Comparison of ENCODE assay signal across 11 mouse cellular contexts in the genomic region with DNA sequence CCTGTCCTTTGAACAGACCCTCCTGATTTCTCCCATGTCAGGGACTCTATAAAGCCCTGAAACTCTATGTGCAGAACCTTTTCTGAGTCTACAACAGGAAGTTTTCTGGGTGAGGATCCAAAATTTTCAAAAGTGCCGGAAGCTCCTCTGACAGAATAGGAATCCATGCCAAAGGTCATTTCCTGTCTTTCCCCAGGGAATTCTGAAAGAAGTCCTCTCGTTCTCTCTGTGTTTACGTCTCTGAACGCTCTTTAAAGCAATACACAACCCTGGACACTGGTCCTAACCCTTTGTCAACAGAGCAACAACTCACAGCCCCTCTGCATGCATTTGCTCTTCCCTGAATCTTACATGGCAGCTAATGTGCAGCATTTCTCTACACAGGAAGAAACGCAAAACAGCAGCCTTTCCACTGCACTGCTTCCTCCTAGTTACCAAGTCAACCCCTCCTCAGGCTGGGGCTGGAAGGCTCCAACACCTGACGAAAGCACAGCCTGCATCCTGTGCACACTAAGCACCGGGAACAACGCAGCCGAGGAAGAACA. TPM values are rescaled to one million over a fixed set of nuclear protein-coding genes. Genes with fewer than 3 reads are reported as not detected.
A peak's percentile ranks its signal among the peaks of the same experiment; 100 is the strongest.
DNase-seq lines count a peak whose midpoint lies in the region; ATAC-seq lines count a peak whose summit lies in the region.
"Had no signal": no experiment of that assay in that cellular context is flagged by ENCODE, and none has a peak within 500 bp of the region (broad histone marks: within the 10 kb centered on the region; RNA-seq: fewer than 3 reads in every experiment).

No protein-coding gene starts in this region.

- no peak overlapping the region for H3K4me2 ChIP-seq in heart, embryonic 11.5 days
- no peak overlapping the region for H3K4me2 ChIP-seq in intestine, embryonic 16.5 days (ENCODE audit: low read depth, low read length)
- H3K4me2 ChIP-seq: embryonic facial prominence, embryonic 15.5 days; hindbrain, embryonic 15.5 days had no signal

- H3K36me3 ChIP-seq in heart, embryonic 11.5 days (ENCODE audit: control insufficient read depth, insufficient read depth, low read length), result peaks cover 18% of the 10 kb centered on the region
- H3K36me3 ChIP-seq in intestine, embryonic 16.5 days (ENCODE audit: control insufficient read depth, insufficient read depth, low read length), result peaks cover 4% of the 10 kb centered on the region; the same call in 1 of the 2 replicates

- H3K4me1 ChIP-seq in heart, embryonic 11.5 days (ENCODE audit: control insufficient read depth, insufficient read depth, low read length), result peaks cover 3% of the 10 kb centered on the region; the same call in 1 of the 2 replicates
- no peaks in the 10 kb centered on the region for H3K4me1 ChIP-seq in intestine, embryonic 16.5 days (ENCODE audit: control insufficient read depth, insufficient read depth, low read length)
- H3K4me1 ChIP-seq: embryonic facial prominence, embryonic 15.5 days; hindbrain, embryonic 15.5 days had no signal

- no peak overlapping the region for H3K9ac ChIP-seq in heart, embryonic 11.5 days (ENCODE audit: low read depth, low read length)
- H3K9ac ChIP-seq in intestine, embryonic 16.5 days (ENCODE audit: low read depth, low read length), result no peak overlapping the region
- H3K9ac ChIP-seq: embryonic facial prominence, embryonic 15.5 days; hindbrain, embryonic 15.5 days had no signal

- ATAC-seq in heart, embryonic 11.5 days (replicated peaks; ENCODE audit: insufficient number of reproducible peaks, low FRiP score, low TSS enrichment), result no peak
- no peak for ATAC-seq in intestine, embryonic 16.5 days
- ATAC-seq in megakaryocyte progenitor cell, adult 5-6 weeks (replicated peaks; ENCODE audit: poor library complexity), result no peak
- ATAC-seq in erythroblast, adult 5-6 weeks (replicated peaks; ENCODE audit: low FRiP score, poor library complexity, severe bottlenecking), result no peak

- no peak overlapping the region for H3K27ac ChIP-seq in heart, embryonic 11.5 days (ENCODE audit: low read depth, low read length)
- peak overlapping the region; percentile 55; the same call in 1 of the 2 replicates for H3K27ac ChIP-seq in intestine, embryonic 16.5 days (ENCODE audit: low read length)
- H3K27ac ChIP-seq: embryonic facial prominence, embryonic 15.5 days; hindbrain, embryonic 15.5 days had no signal

- WGBS in heart, embryonic 11.5 days (ENCODE audit: insufficient replicate concordance), result 60% methylated on average over 9 of the region's 9 CpGs
- 55% methylated on average over 9 of the region's 9 CpGs for WGBS in intestine, embryonic 16.5 days

- peak; percentile 77 to 84 for DNase-seq in heart, adult 18-20 months
- peak; percentile 9 for DNase-seq in embryo, embryonic 9.5 days (ENCODE audit: extremely low spot score)
- DNase-seq in lung, postnatal 25 days (ENCODE audit: low spot score), result peak; percentile 56
- DNase-seq in urinary bladder, postnatal 36 days (ENCODE audit: low spot score in 2 of 2), result no peak
- DNase-seq: thymus, postnatal 14 days had no signal

- H3K9me3 ChIP-seq in heart, embryonic 11.5 days (replicated peaks; ENCODE audit: control insufficient read depth, low read length), result no peaks in the 10 kb centered on the region
- no peaks in the 10 kb centered on the region for H3K9me3 ChIP-seq in intestine, embryonic 16.5 days (ENCODE audit: control insufficient read depth, low read length)
- H3K9me3 ChIP-seq: embryonic facial prominence, embryonic 15.5 days; hindbrain, embryonic 15.5 days had no signal

- no peaks in the 10 kb centered on the region for H3K27me3 ChIP-seq in heart, embryonic 11.5 days (ENCODE audit: control insufficient read depth, insufficient read depth, low read length)
- H3K27me3 ChIP-seq in intestine, embryonic 16.5 days (replicated peaks; ENCODE audit: control insufficient read depth, insufficient read depth, low read length), result no peaks in the 10 kb centered on the region
- H3K27me3 ChIP-seq: embryonic facial prominence, embryonic 15.5 days; hindbrain, embryonic 15.5 days had no signal

- no peak overlapping the region for H3K4me3 ChIP-seq in heart, embryonic 11.5 days (ENCODE audit: low read depth, low read length)
- no peak overlapping the region for H3K4me3 ChIP-seq in intestine, embryonic 16.5 days (ENCODE audit: low read length)
- H3K4me3 ChIP-seq: embryonic facial prominence, embryonic 15.5 days; hindbrain, embryonic 15.5 days had no signal

RNA-seq across cellular contexts. Expression of gene Fam76a, which starts 17.5 kb away (rescaled TPM):
- 10 to 100 TPM; 29.0 to 37.7 TPM for total RNA-seq in heart, adult 18-20 months (2021)
- 31.2 and 33.4 TPM in 2 replicates for polyA plus RNA-seq in heart, embryonic 11.5 days (2014; fragmentation: Nextera tagmentation; extraction: Ambion mirVana)
- polyA plus RNA-seq in intestine, embryonic 16.5 days (2015; fragmentation: Nextera tagmentation; extraction: Ambion mirVana), result 40.5 and 45.6 TPM in 2 replicates
- total RNA-seq in megakaryocyte progenitor cell, adult 5-6 weeks (2015), result 17.9 and 18.0 TPM in 2 replicates
- 31.5 and 42.0 TPM in 2 replicates for total RNA-seq in megakaryocyte progenitor cell, adult 5-6 weeks (2017)
- 26.5 and 39.9 TPM in 2 replicates for total RNA-seq in erythroblast, adult 5-6 weeks (2015; ENCODE audit: low replicate concordance)
- 47.6 and 53.9 TPM in 2 replicates for total RNA-seq in erythroblast, adult 5-6 weeks (2017; ENCODE audit: low replicate concordance)

RNA-seq across cellular contexts. Expression of gene Stx12, which starts 20.5 kb away (rescaled TPM):
- total RNA-seq in heart, adult 18-20 months (2021), result 10 to 100 TPM; 32.6 to 33.8 TPM
- 66.8 and 67.5 TPM in 2 replicates for polyA plus RNA-seq in heart, embryonic 11.5 days (2014; fragmentation: Nextera tagmentation; extraction: Ambion mirVana)
- polyA plus RNA-seq in intestine, embryonic 16.5 days (2015; fragmentation: Nextera tagmentation; extraction: Ambion mirVana), result 54.3 and 55.0 TPM in 2 replicates
- 34.4 and 36.5 TPM in 2 replicates for total RNA-seq in megakaryocyte progenitor cell, adult 5-6 weeks (2015)
- 31.3 and 33.1 TPM in 2 replicates for total RNA-seq in megakaryocyte progenitor cell, adult 5-6 weeks (2017)
- 18.0 and 23.1 TPM in 2 replicates for total RNA-seq in erythroblast, adult 5-6 weeks (2015; ENCODE audit: low replicate concordance)
- 20.8 and 28.8 TPM in 2 replicates for total RNA-seq in erythroblast, adult 5-6 weeks (2017; ENCODE audit: low replicate concordance)

Comparison
In these comparisons a context has a peak if more than half of its experiments do, and no peak if none do; other contexts are left out.
1. DNase-seq: peak in heart, adult 18-20 months (2 of 2), embryo, embryonic 9.5 days (single experiment) and lung, postnatal 25 days (single experiment); none in urinary bladder, postnatal 36 days (0 of 2).